Mouse (Mus musculus) 3T3-L1 (cell line): ENCODE data around the gene Zfp984.
"Not testable (repeated sequence)": the region's sequence is repeated elsewhere in the genome, so short reads cannot be mapped to it uniquely, and the experiment has no call there.

ENCODE experiments used
- DNase-seq: peaks from one replicate; pipeline ENCODE4 v3.0.0-alpha.2; 2015; ENCODE audit warnings: low read depth, low spot score

Gene Zfp984

GRCm38 (mm10) chr4:147809292-147809965 lies at the start of gene Zfp984:
Gene Zfp984 (minus strand): TSS chr4:147809788.
- peak; percentile 73 for DNase-seq

GRCm38 (mm10) chr4:147850776-147851175 lies 41.2 kb upstream of the Zfp984 start:
- DNase-seq: no peak

GRCm38 (mm10) chr4:147848584-147848991 lies 39.0 kb upstream of the Zfp984 start:
- DNase-seq: no peak

GRCm38 (mm10) chr4:147847614-147848583 lies 38.3 kb upstream of the Zfp984 start, which contains the start of gene Zfp933:
Gene Zfp933 (minus strand): TSS chr4:147848366.
- DNase-seq: peak; percentile 94

GRCm38 (mm10) chr4:147842871-147843270 lies 33.3 kb upstream of the Zfp984 start:
- no peak for DNase-seq

- DNase-seq: not testable (repeated sequence)
Measured at GRCm38 (mm10) chr4:147839282-147839681, 29.7 kb upstream of the Zfp984 start.

- no peak for DNase-seq
Measured at GRCm38 (mm10) chr4:147824389-147824788, 14.8 kb upstream of the Zfp984 start.

- DNase-seq: not testable (repeated sequence)
Measured at GRCm38 (mm10) chr4:147821414-147821813, 11.8 kb upstream of the Zfp984 start.

- DNase-seq: not testable (repeated sequence)
Measured at GRCm38 (mm10) chr4:147819659-147820058, 10.1 kb upstream of the Zfp984 start.

GRCm38 (mm10) chr4:147814592-147815167 lies 5.1 kb upstream of the Zfp984 start:
- peak; percentile 70 for DNase-seq

- no peak for DNase-seq
Measured at GRCm38 (mm10) chr4:147813249-147813765, 3.7 kb upstream of the Zfp984 start.

- DNase-seq: not testable (repeated sequence)
Measured at GRCm38 (mm10) chr4:147809966-147810304, 347 bp upstream of the Zfp984 start.

GRCm38 (mm10) chr4:147808483-147808882 lies 1.1 kb downstream of the Zfp984 start:
- peak; percentile 30 for DNase-seq

GRCm38 (mm10) chr4:147795308-147795707 lies 14.3 kb downstream of the Zfp984 start:
- not testable (repeated sequence) for DNase-seq

- DNase-seq: not testable (repeated sequence)
Measured at GRCm38 (mm10) chr4:147794026-147794665, 15.4 kb downstream of the Zfp984 start.

- not testable (repeated sequence) for DNase-seq
Measured at GRCm38 (mm10) chr4:147793390-147793916, 16.1 kb downstream of the Zfp984 start.

- DNase-seq: not testable (repeated sequence)
Measured at GRCm38 (mm10) chr4:147791729-147792128, 17.9 kb downstream of the Zfp984 start.

GRCm38 (mm10) chr4:147746255-147746654 lies 63.3 kb downstream of the Zfp984 start:
- DNase-seq: not testable (repeated sequence)

GRCm38 (mm10) chr4:147738636-147739369 lies 70.8 kb downstream of the Zfp984 start:
- not testable (repeated sequence) for DNase-seq
